Mouse (Mus musculus): ENCODE results near the gene Olfr819.
"Not testable (repeated sequence)": the region's sequence is repeated elsewhere in the genome, so short reads cannot be mapped to it uniquely, and the experiment has no call there.

DNA sequence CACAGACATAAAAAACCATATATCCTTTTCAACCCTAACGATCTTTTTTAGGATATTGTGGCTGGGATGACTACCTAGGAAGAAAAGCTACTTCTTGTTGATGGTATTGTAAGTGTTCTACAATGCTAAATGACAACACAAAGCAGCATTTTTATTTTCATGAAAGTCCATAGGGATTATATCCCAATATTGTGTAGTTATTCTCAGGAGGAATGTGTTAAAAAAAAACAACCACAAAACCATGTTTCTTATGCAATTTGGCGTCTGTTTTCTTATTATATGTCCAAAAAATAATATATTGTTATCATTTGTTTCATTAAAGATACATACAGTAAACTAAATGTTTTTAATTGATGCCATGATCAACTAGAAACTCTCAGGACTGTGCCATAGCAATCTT lies 9.0 kb upstream of the Olfr819 start, which contains the start of gene Olfr247:
- TF ChIP-seq POLR2A (IDR thresholded peaks at IDR 0.05; ENCODE audit: extremely low read depth, insufficient read depth, low read length); CTCF (IDR thresholded peaks at IDR 0.05; ENCODE audit: low read depth, low read length): not testable (repeated sequence)

Data from liver, adult 2 months (tissue).